Mouse (Mus musculus) olfactory bulb, adult 2 months (tissue): ENCODE measurements around the gene Robo2. TPM values are rescaled to one million over a fixed set of nuclear protein-coding genes. Genes with fewer than 3 reads are reported as not detected.

Experiments used
- H3K27ac ChIP-seq: fragments of 200-500 bp; 2 replicates; pipeline ENCODE4 v1.5.1; 2012; ENCODE audit warnings: low read depth, low read length; ENCODE audit not compliant: insufficient read depth
- H3K4me1 ChIP-seq: fragments of 200-500 bp; 2 replicates; pipeline ENCODE4 v1.6.1; 2012; ENCODE audit warnings: low read length; ENCODE audit not compliant: control insufficient read depth, insufficient read depth
- H3K4me3 ChIP-seq: fragments of 200-500 bp; 2 replicates; pipeline ENCODE4 v1.5.1; 2012; ENCODE audit warnings: mild to moderate bottlenecking, low read depth, low read length, moderate library complexity; ENCODE audit not compliant: insufficient read depth
- CTCF ChIP-seq: fragments of 200-500 bp; IDR thresholded peaks from 2 replicates; pipeline ENCODE4 v1.5.1; 2012; ENCODE audit warnings: low read depth, mild to moderate bottlenecking, low read length, moderate library complexity; ENCODE audit not compliant: insufficient read depth
- POLR2A ChIP-seq: fragments of 200-500 bp; IDR thresholded peaks from 2 replicates; pipeline ENCODE4 v1.6.1; 2012; ENCODE audit warnings: mild to moderate bottlenecking, low read depth, low read length, moderate library complexity; ENCODE audit not compliant: insufficient read depth
- WGBS: fragments of 180-500 bp; shearing (Covaris S2); methylation state at CpG from one replicate; pipeline ENCODE4 v1.1.7; 2018; 5-methylcytosine and 5-hydroxymethylcytosine counted together
- polyA plus RNA-seq: library from polyadenylated mRNA; stranded (reverse); fragments of >200 nt; gene quantifications from 2 replicates; pipeline ENCODE4 v1.2.4, GENCODE M21; 2012; ENCODE audit warnings: low replicate concordance; ENCODE audit not compliant: missing spikeins, insufficient read depth, insufficient read length

Gene Robo2
- polyA plus RNA-seq, 1 experiment, result 51.4 TPM

- TF ChIP-seq CTCF (no peak), POLR2A (no peak)
- H3K4me1 ChIP-seq, result no peaks in the 10 kb centered on the region
- H3K4me3 ChIP-seq, result no peak overlapping the region
- WGBS, result 98% methylated on average over 2 of the region's 2 CpGs
- H3K27ac ChIP-seq, result no peak overlapping the region
Measured at GRCm38 (mm10) chr16:74084188-74084587, 327.4 kb downstream of the Robo2 start.

- TF ChIP-seq CTCF, result no peak
- TF ChIP-seq POLR2A, result no peak
- no peaks in the 10 kb centered on the region for H3K4me1 ChIP-seq
- no peak overlapping the region for H3K4me3 ChIP-seq
- WGBS, result 73% methylated on average over 5 of the region's 5 CpGs
- H3K27ac ChIP-seq, result no peak overlapping the region
Measured at GRCm38 (mm10) chr16:74072671-74073070, 339.0 kb downstream of the Robo2 start.

- 46% methylated on average over 7 of the region's 7 CpGs for WGBS
- TF ChIP-seq POLR2A, result no peak
- TF ChIP-seq CTCF, result no peak
- no peak overlapping the region for H3K4me3 ChIP-seq
- no peak overlapping the region for H3K27ac ChIP-seq
- no peaks in the 10 kb centered on the region for H3K4me1 ChIP-seq
Measured at GRCm38 (mm10) chr16:74070628-74071027, 341.0 kb downstream of the Robo2 start.

- 81% methylated on average over 2 of the region's 2 CpGs for WGBS
- Histone ChIP-seq H3K4me1 (no peaks in the 10 kb centered on the region), H3K27ac (no peak overlapping the region), H3K4me3 (no peak overlapping the region)
- TF ChIP-seq POLR2A (no peak), CTCF (no peak)
Measured at GRCm38 (mm10) chr16:74065958-74066357, 345.7 kb downstream of the Robo2 start.

GRCm38 (mm10) chr16:74061951-74062350 lies 349.7 kb downstream of the Robo2 start:
- Histone ChIP-seq H3K27ac (no peak overlapping the region), H3K4me1 (no peaks in the 10 kb centered on the region), H3K4me3 (no peak overlapping the region)
- TF ChIP-seq POLR2A (no peak), CTCF (no peak)

GRCm38 (mm10) chr16:74061479-74061878 lies 350.1 kb downstream of the Robo2 start:
- H3K4me1 ChIP-seq, result no peaks in the 10 kb centered on the region
- no peak overlapping the region for H3K27ac ChIP-seq
- H3K4me3 ChIP-seq, result no peak overlapping the region
- TF ChIP-seq CTCF (no peak), POLR2A (no peak)

- H3K27ac ChIP-seq, result no peak overlapping the region
- no peak for TF ChIP-seq POLR2A
- no peak for TF ChIP-seq CTCF
- H3K4me1 ChIP-seq, result peaks cover 4% of the 10 kb centered on the region
- 91% methylated on average over 2 of the region's 2 CpGs for WGBS
- H3K4me3 ChIP-seq, result no peak overlapping the region
Measured at GRCm38 (mm10) chr16:74056886-74057285, 354.7 kb downstream of the Robo2 start.

- H3K4me3 ChIP-seq, result no peak overlapping the region
Measured at GRCm38 (mm10) chr16:74056210-74056609, 355.4 kb downstream of the Robo2 start.

GRCm38 (mm10) chr16:74055061-74055751 lies 356.4 kb downstream of the Robo2 start:
- TF ChIP-seq CTCF (no peak), POLR2A (no peak)
- no peak overlapping the region for H3K27ac ChIP-seq

More at GRCm38 (mm10) chr16:74056210-74056609, 355.4 kb downstream of the Robo2 start:
- WGBS, result 77% methylated on average over 1 of the region's 1 CpGs
- no peak overlapping the region for H3K27ac ChIP-seq
- H3K4me1 ChIP-seq, result peaks cover 4% of the 10 kb centered on the region
- no peak for TF ChIP-seq POLR2A

GRCm38 (mm10) chr16:74049467-74049866 lies 362.2 kb downstream of the Robo2 start:
- WGBS, result 20% methylated on average over 5 of the region's 5 CpGs
- no peak overlapping the region for H3K4me3 ChIP-seq
- no peak for TF ChIP-seq POLR2A
- TF ChIP-seq CTCF, result no peak
- no peak overlapping the region for H3K27ac ChIP-seq
- peaks cover 4% of the 10 kb centered on the region; the same call in 1 of the 2 replicates for H3K4me1 ChIP-seq

More at GRCm38 (mm10) chr16:74055061-74055751, 356.4 kb downstream of the Robo2 start:
- Histone ChIP-seq H3K4me3 (no peak overlapping the region), H3K4me1 (peaks cover 4% of the 10 kb centered on the region)
- 30% methylated on average over 10 of the region's 10 CpGs for WGBS
